Mouse (Mus musculus) CH12.LX (cell line): ENCODE data around the gene Asap2.

Experiments
- CTCF ChIP-seq, 2 experiments: IDR thresholded peaks in 1 of 2; conservative IDR thresholded peaks in 1 of 2; 2 replicates each; pipeline ENCODE4 v1.5.1; 2011 to 2012; ENCODE audit warnings: low read depth in 2 of 2, low read length in 2 of 2, improper control_type of control experiment in 1 of 2, inconsistent platforms in 1 of 2, mild to moderate bottlenecking in 1 of 2, moderate library complexity in 1 of 2
- E2F4 ChIP-seq: IDR thresholded peaks from 2 replicates; pipeline ENCODE4 v1.6.1; 2011; ENCODE audit warnings: low read depth, low read length, improper control_type of control experiment; ENCODE audit not compliant: insufficient replicate concordance
- ELF1 ChIP-seq: IDR thresholded peaks from 2 replicates; pipeline ENCODE4 v1.6.1; 2014; ENCODE audit warnings: low read depth, mild to moderate bottlenecking, inconsistent platforms, low read length, improper control_type of control experiment
- EP300 ChIP-seq: IDR thresholded peaks from 2 replicates; pipeline ENCODE4 v1.6.1; 2011; ENCODE audit warnings: low read length, improper control_type of control experiment
- HCFC1 ChIP-seq: IDR thresholded peaks from 2 replicates; pipeline ENCODE4 v1.6.1; 2012; ENCODE audit warnings: low read depth, mild to moderate bottlenecking, inconsistent platforms, low read length, improper control_type of control experiment
- JUND ChIP-seq: conservative IDR thresholded peaks from 2 replicates; pipeline ENCODE4 v1.6.1; 2011; ENCODE audit warnings: low read depth, low read length, improper control_type of control experiment
- NRF1 ChIP-seq: IDR thresholded peaks from 2 replicates; pipeline ENCODE4 v1.6.1; 2014; ENCODE audit warnings: low read depth, mild to moderate bottlenecking, inconsistent platforms, low read length, improper control_type of control experiment, moderate library complexity
- POLR2A ChIP-seq: IDR thresholded peaks from 2 replicates; pipeline ENCODE4 v1.6.1; 2011; ENCODE audit warnings: low read depth, mild to moderate bottlenecking, improper control_type of control experiment, low read length
- POLR2AphosphoS2 ChIP-seq: IDR thresholded peaks from 2 replicates; pipeline ENCODE4 v1.6.1; 2011; ENCODE audit warnings: low read depth, low read length, improper control_type of control experiment
- RCOR1 ChIP-seq: conservative IDR thresholded peaks from 2 replicates; pipeline ENCODE4 v1.6.1; 2012; ENCODE audit warnings: low read depth, mild to moderate bottlenecking, inconsistent platforms, low read length, improper control_type of control experiment
- TBP ChIP-seq: conservative IDR thresholded peaks from 2 replicates; pipeline ENCODE4 v1.6.1; 2011; ENCODE audit warnings: low read depth, low read length, improper control_type of control experiment

DNA sequence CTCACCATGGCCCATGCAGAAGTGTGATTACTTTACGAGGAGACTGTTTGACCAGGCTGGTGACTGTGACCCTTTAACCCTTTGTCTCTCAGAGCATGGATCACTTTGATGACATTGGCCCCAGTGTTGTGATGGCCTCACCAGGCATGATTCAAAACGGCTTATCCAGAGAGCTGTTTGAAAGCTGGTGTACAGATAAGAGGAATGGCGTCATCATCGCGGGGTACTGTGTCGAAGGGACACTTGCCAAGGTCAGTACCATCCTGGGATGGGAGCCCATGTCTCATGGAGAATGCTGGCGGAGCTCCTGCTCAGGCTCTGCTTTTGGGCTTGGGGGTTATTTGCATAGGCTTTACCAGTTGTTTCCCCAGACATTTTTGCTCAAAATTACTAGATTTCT lies 311.1 kb downstream of the Asap2 start:
- TF ChIP-seq NRF1 (no peak), JUND (no peak), CTCF (conservative IDR thresholded peaks at IDR 0.05 in 1 of 2, IDR thresholded peaks at IDR 0.05 in 1 of 2; ENCODE audit: low read depth in 2 of 2, low read length in 2 of 2) (no peak), POLR2AphosphoS2 (no peak), POLR2A (no peak), TBP (no peak), HCFC1 (no peak), RCOR1 (no peak), EP300 (no peak), E2F4 (no peak), ELF1 (no peak)
